Mouse (Mus musculus) kidney, embryonic 16.5 days (tissue): ENCODE data around the gene Tecrl. TPM values are rescaled to one million over a fixed set of nuclear protein-coding genes. Genes with fewer than 3 reads are reported as not detected.

Experiments used
- ATAC-seq: fragments of 200-750 bp; cut with Nextera tagmentation; 2 replicates; pipeline ENCODE4 v1.8.0; 2017; ENCODE audit warnings: moderate TSS enrichment; ENCODE audit not compliant: low FRiP score, low TSS enrichment
- H3K27ac ChIP-seq: fragments of 300-500 bp; sonication (generic); 2 replicates; pipeline ENCODE4 v1.5.1; 2014; ENCODE audit warnings: low read length
- H3K27me3 ChIP-seq: fragments of 300-500 bp; sonication (generic); 2 replicates; pipeline ENCODE4 v1.6.1; 2014; ENCODE audit warnings: low read length, control low read depth, mixed read lengths; ENCODE audit not compliant: insufficient read depth
- H3K36me3 ChIP-seq: fragments of 300-500 bp; sonication (generic); 2 replicates; pipeline ENCODE4 v1.6.1; 2014; ENCODE audit warnings: low read length, control low read depth, mixed read lengths; ENCODE audit not compliant: insufficient read depth
- H3K4me1 ChIP-seq: fragments of 300-500 bp; sonication (generic); 2 replicates; pipeline ENCODE4 v1.6.1; 2014; ENCODE audit warnings: low read length, control low read depth, mixed read lengths; ENCODE audit not compliant: insufficient read depth
- H3K4me2 ChIP-seq: fragments of 300-500 bp; sonication (generic); replicated peaks from 2 replicates; pipeline ENCODE4 v1.6.1; 2014; ENCODE audit warnings: low read depth, low read length
- H3K4me3 ChIP-seq: fragments of 300-500 bp; sonication (generic); 2 replicates; pipeline ENCODE4 v1.5.1; 2014; ENCODE audit warnings: mild to moderate bottlenecking, low read length
- H3K9ac ChIP-seq: fragments of 300-500 bp; sonication (generic); replicated peaks from 2 replicates; pipeline ENCODE4 v1.6.1; 2014; ENCODE audit warnings: low read length
- H3K9me3 ChIP-seq: fragments of 300-500 bp; sonication (generic); 2 replicates; pipeline ENCODE4 v1.6.1; 2016; ENCODE audit warnings: low read length, control low read depth
- WGBS: fragments of 180-500 bp; shearing (Covaris S2); extraction: QIAGEN DNeasy Blood & Tissue Kit; methylation state at CpG from one replicate; pipeline ENCODE4 v1.1.7; 2014; 5-methylcytosine and 5-hydroxymethylcytosine counted together
- polyA plus RNA-seq: library from polyadenylated mRNA; unstranded; fragments of >200 nt; fragmentation: Nextera tagmentation; extraction: Ambion mirVana; gene quantifications from 2 replicates; pipeline ENCODE4 v1.2.1, GENCODE M21; 2015

Gene Tecrl
- polyA plus RNA-seq, result 0.14 and 0.24 TPM in 2 replicates

- Histone ChIP-seq H3K27me3 (no peaks in the 10 kb centered on the region), H3K4me3 (no peak within 1 kb of the TSS), H3K4me1 (no peaks in the 10 kb centered on the region), H3K9ac (no peak within 1 kb of the TSS), H3K36me3 (no peaks in the 10 kb centered on the region), H3K9me3 (no peaks in the 10 kb centered on the region), H3K27ac (no peak within 1 kb of the TSS), H3K4me2 (no peak within 1 kb of the TSS)
- WGBS, result 48% methylated on average over 9 of the region's 9 CpGs
- no peak for ATAC-seq
These were observed at the start of gene Tecrl for GRCm38 (mm10) chr5:83354846-83355561. Tecrl (minus strand) TSS chr5:83355195.

DNA sequence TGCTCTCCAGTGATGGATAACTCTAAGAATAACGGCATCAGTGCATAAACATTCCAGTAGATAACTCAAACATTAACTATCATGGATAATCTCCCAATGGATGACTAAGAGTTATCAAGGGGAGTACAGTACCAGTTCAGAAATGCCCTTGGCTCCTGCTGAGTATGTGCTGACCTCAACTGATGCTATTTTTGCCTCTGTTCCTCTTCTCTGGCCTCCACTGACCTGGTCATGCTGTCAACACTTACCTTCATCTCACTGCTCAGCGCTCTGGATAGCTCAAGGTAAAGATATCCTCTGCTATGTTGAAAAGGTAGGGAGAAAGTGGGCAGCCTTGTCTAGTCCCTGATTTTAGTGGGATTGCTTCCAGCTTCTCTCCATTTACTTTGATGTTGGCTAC lies 30.0 kb upstream of the Tecrl start:
- no peak overlapping the region for H3K4me2 ChIP-seq
- H3K27me3 ChIP-seq, result no peaks in the 10 kb centered on the region
- 75% methylated on average over 2 of the region's 2 CpGs for WGBS
- ATAC-seq, result no peak
- no peaks in the 10 kb centered on the region for H3K9me3 ChIP-seq
- H3K4me3 ChIP-seq, result no peak overlapping the region
- H3K4me1 ChIP-seq, result no peaks in the 10 kb centered on the region
- no peak overlapping the region for H3K27ac ChIP-seq
- no peak overlapping the region for H3K9ac ChIP-seq
- H3K36me3 ChIP-seq, result no peaks in the 10 kb centered on the region

GRCm38 (mm10) chr5:83351615-83352014 lies 3.4 kb downstream of the Tecrl start:
- Histone ChIP-seq H3K4me2 (no peak overlapping the region), H3K4me3 (no peak overlapping the region), H3K27ac (no peak overlapping the region), H3K27me3 (no peaks in the 10 kb centered on the region), H3K36me3 (no peaks in the 10 kb centered on the region), H3K9me3 (no peaks in the 10 kb centered on the region), H3K9ac (no peak overlapping the region), H3K4me1 (no peaks in the 10 kb centered on the region)
- ATAC-seq, result no peak
- WGBS, result 9% methylated on average over 2 of the region's 2 CpGs

DNA sequence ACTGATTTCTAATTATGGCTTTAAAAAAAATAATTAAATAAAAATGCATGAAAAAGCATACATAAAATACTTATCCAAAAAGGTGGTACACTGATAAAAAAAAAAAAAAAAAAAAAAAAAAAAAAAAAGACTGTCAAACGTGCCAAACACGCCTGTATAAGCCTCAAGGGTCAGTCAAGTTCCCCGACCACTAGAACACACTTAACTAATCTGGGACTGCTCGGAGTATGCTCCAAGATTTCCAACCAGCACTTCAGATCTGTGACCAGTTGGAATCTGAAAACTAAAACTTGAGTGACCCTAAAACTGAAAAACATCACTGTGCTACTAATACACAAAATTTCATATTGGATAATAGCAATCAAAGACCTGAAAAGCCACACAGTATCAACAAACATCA lies 15.9 kb downstream of the Tecrl start:
- Histone ChIP-seq H3K4me3 (no peak overlapping the region), H3K9ac (no peak overlapping the region), H3K4me1 (no peaks in the 10 kb centered on the region), H3K9me3 (no peaks in the 10 kb centered on the region), H3K4me2 (no peak overlapping the region), H3K27me3 (no peaks in the 10 kb centered on the region), H3K36me3 (no peaks in the 10 kb centered on the region), H3K27ac (no peak overlapping the region)
- WGBS, result 87% methylated on average over 4 of the region's 4 CpGs
- no peak for ATAC-seq

GRCm38 (mm10) chr5:83267148-83267776 lies 87.7 kb downstream of the Tecrl start:
- Histone ChIP-seq H3K27ac (no peak overlapping the region), H3K4me2 (no peak overlapping the region), H3K4me3 (no peak overlapping the region), H3K9me3 (no peaks in the 10 kb centered on the region), H3K9ac (no peak overlapping the region), H3K36me3 (no peaks in the 10 kb centered on the region), H3K4me1 (no peaks in the 10 kb centered on the region), H3K27me3 (no peaks in the 10 kb centered on the region)
- ATAC-seq, result no peak
- WGBS, result 46% methylated on average over 2 of the region's 2 CpGs

GRCm38 (mm10) chr5:83260059-83260458 lies 94.9 kb downstream of the Tecrl start:
- no peak overlapping the region for H3K4me3 ChIP-seq
- no peak overlapping the region for H3K9ac ChIP-seq
- no peak for ATAC-seq
- H3K4me2 ChIP-seq, result no peak overlapping the region
- H3K27me3 ChIP-seq, result no peaks in the 10 kb centered on the region
- no peak overlapping the region for H3K27ac ChIP-seq
- H3K36me3 ChIP-seq, result no peaks in the 10 kb centered on the region
- no peaks in the 10 kb centered on the region for H3K9me3 ChIP-seq
- no peaks in the 10 kb centered on the region for H3K4me1 ChIP-seq

- H3K9ac ChIP-seq, result no peak overlapping the region
- no peak overlapping the region for H3K27ac ChIP-seq
- H3K36me3 ChIP-seq, result no peaks in the 10 kb centered on the region
- ATAC-seq, result no peak
- H3K9me3 ChIP-seq, result no peaks in the 10 kb centered on the region
- H3K4me3 ChIP-seq, result no peak overlapping the region
- no peaks in the 10 kb centered on the region for H3K4me1 ChIP-seq
- H3K27me3 ChIP-seq, result no peaks in the 10 kb centered on the region
- 85% methylated on average over 2 of the region's 2 CpGs for WGBS
- no peak overlapping the region for H3K4me2 ChIP-seq
These were observed 100.9 kb downstream of the Tecrl start for GRCm38 (mm10) chr5:83254141-83254540.

- H3K27ac ChIP-seq, result no peak overlapping the region
- no peaks in the 10 kb centered on the region for H3K9me3 ChIP-seq
- H3K27me3 ChIP-seq, result no peaks in the 10 kb centered on the region
- ATAC-seq, result peak; percentile 97
- WGBS, result 50% methylated on average over 5 of the region's 5 CpGs
- no peak overlapping the region for H3K9ac ChIP-seq
- no peak overlapping the region for H3K4me3 ChIP-seq
- no peaks in the 10 kb centered on the region for H3K4me1 ChIP-seq
- no peaks in the 10 kb centered on the region for H3K36me3 ChIP-seq
- no peak overlapping the region for H3K4me2 ChIP-seq
These were observed 116.0 kb downstream of the Tecrl start for GRCm38 (mm10) chr5:83238848-83239452.
